Mouse (Mus musculus): ENCODE measurements around the gene Dmd.

GRCm38 (mm10) chrX:84553441-84553840 is 1604.8 kb downstream of the Dmd start:
- TF ChIP-seq CTCF (IDR thresholded peaks at IDR 0.05; ENCODE audit: insufficient read depth, low read length) (no peak), POLR2A (IDR thresholded peaks at IDR 0.05; ENCODE audit: borderline replicate concordance, extremely low read depth, low read depth, low read length) (no peak)
